Mouse (Mus musculus) ES-E14 (cell line): ENCODE data around the gene Isy1. TPM values are rescaled to one million over a fixed set of nuclear protein-coding genes. Genes with fewer than 3 reads are reported as not detected.

Experiments
- DNase-seq: peaks from one replicate; pipeline ENCODE4 v3.0.0-alpha.2; 2013; ENCODE audit warnings: low read depth, low spot score
- H3K27ac ChIP-seq: 2 replicates; pipeline ENCODE4 v1.5.1; 2012; ENCODE audit warnings: low read depth, mild to moderate bottlenecking, low read length, moderate library complexity, mixed read lengths; ENCODE audit not compliant: poor library complexity, insufficient read depth, severe bottlenecking
- H3K36me3 ChIP-seq: 2 replicates; pipeline ENCODE4 v1.6.1; 2012; ENCODE audit warnings: mild to moderate bottlenecking, low read length, moderate library complexity, mixed read lengths; ENCODE audit not compliant: control insufficient read depth, poor library complexity, insufficient read depth, severe bottlenecking
- H3K4me1 ChIP-seq, 2 experiments: fragments of 150-350 bp in 1 of 2; sonication (generic) in 1 of 2; 2 replicates each; pipeline ENCODE4 v1.6.1; 2012; ENCODE audit warnings: low read length in 2 of 2, mild to moderate bottlenecking in 1 of 2, mixed read lengths in 1 of 2; ENCODE audit not compliant: control insufficient read depth in 2 of 2, insufficient read depth in 2 of 2, poor library complexity in 1 of 2
- H3K4me3 ChIP-seq, 2 experiments: fragments of 150-350 bp in 1 of 2; sonication (generic) in 1 of 2; 2 replicates each; pipeline ENCODE4 v1.5.1; 2012; ENCODE audit warnings: low read length in 2 of 2, low read depth in 1 of 2, mild to moderate bottlenecking in 1 of 2, mixed read lengths in 1 of 2; ENCODE audit not compliant: insufficient read depth in 1 of 2, poor library complexity in 1 of 2, severe bottlenecking in 1 of 2
- H3K9ac ChIP-seq: 2 replicates; pipeline ENCODE4 v1.6.1; 2012; ENCODE audit warnings: low read depth, mild to moderate bottlenecking, low read length, mixed read lengths; ENCODE audit not compliant: poor library complexity, insufficient read depth, severe bottlenecking
- H3K9me3 ChIP-seq: fragments of 150-350 bp; sonication (generic); 2 replicates; pipeline ENCODE4 v1.6.1; 2012; ENCODE audit warnings: low read depth, mild to moderate bottlenecking, low read length; ENCODE audit not compliant: control insufficient read depth, insufficient read depth
- CHD2 ChIP-seq: IDR thresholded peaks from 2 replicates; pipeline ENCODE4 v1.6.1; 2014; ENCODE audit warnings: mild to moderate bottlenecking, low read depth, low read length, inconsistent platforms
- HCFC1 ChIP-seq: IDR thresholded peaks from 2 replicates; pipeline ENCODE4 v1.6.1; 2012; ENCODE audit warnings: low read length, inconsistent platforms, borderline replicate concordance; ENCODE audit not compliant: insufficient read depth
- MAFK ChIP-seq: IDR thresholded peaks from 2 replicates; pipeline ENCODE4 v1.6.1; 2014; ENCODE audit warnings: mild to moderate bottlenecking, low read depth, low read length, inconsistent platforms; ENCODE audit not compliant: insufficient read depth
- ZC3H11A ChIP-seq: IDR thresholded peaks from 2 replicates; pipeline ENCODE4 v1.6.1; 2012; ENCODE audit warnings: low read depth, mild to moderate bottlenecking, inconsistent platforms, low read length, borderline replicate concordance
- ZNF384 ChIP-seq: IDR thresholded peaks from 2 replicates; pipeline ENCODE4 v1.6.1; 2012; ENCODE audit warnings: low read depth, low read length, inconsistent platforms
- in situ Hi-C, 2 experiments: fragments of 600-800 bp; cut with MboI; formaldehyde crosslinking; loops; one replicate each; pipeline ENCODE4 v1.15.1; 2025; ENCODE audit warnings: low sequenced_read_pairs in 2 of 2, inconsistent platforms in 1 of 2; ENCODE audit not compliant: unreplicated experiment in 2 of 2
- total RNA-seq: library from RNA; depleted of rRNA; stranded (reverse); fragments of 300-350 nt; gene quantifications from 2 replicates; pipeline ENCODE4 v1.2.3, GENCODE M21; 2012

Gene Isy1
- total RNA-seq, 1 experiment: 48.8 TPM

DNA sequence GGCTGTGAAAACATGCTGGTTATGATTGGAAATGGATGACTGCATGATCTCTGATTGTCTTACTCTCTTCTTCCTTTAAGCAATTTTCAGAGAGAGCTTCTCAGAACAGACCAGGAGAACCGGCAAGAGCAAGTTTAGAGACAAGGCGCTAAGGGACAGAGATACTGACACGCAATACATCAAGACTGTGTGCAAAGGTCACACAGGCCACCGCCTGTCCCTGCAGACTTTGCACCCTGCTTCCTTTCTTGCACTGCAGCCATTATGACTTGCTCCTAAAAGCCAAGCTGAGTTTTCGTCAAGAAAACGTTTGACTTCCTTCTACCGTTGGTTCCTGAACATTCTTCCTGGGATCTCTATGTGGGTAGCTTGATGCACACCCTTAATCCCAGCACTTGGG is 37.0 kb upstream of the Isy1 start:
- in situ Hi-C loops: no loop called here
- Histone ChIP-seq H3K4me1 (peaks cover 0 to 3% of the 10 kb centered on the region in 2 experiments; a peak in 2 of 4 replicates), H3K36me3 (no peaks in the 10 kb centered on the region), H3K27ac (no peak overlapping the region), H3K9ac (no peak overlapping the region), H3K4me3 (no peak overlapping the region), H3K9me3 (no peaks in the 10 kb centered on the region)
- DNase-seq: no peak
- TF ChIP-seq ZC3H11A (no peak), HCFC1 (no peak), MAFK (no peak), CHD2 (no peak), ZNF384 (no peak)

DNA sequence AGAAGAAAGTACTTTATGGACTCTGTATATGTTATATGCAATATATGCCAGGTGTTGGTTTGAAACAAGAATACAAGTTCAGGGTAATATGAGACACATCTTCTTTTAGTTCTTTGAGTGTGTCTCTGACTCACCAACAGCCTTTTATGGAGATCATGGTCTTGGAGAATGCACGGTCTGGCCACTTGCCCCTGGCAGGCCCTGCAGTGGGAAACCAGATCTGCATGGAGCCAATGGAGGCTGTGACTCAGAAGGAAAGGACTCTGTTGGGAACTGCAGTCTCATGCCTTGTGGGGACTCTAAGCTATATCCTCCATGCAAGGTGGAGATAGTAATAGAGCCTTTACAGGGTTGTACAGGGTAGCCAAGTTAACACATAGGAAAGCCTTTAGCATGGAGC is 36.5 kb upstream of the Isy1 start:
- in situ Hi-C loops: no loop called here
- Histone ChIP-seq H3K4me3 (no peak overlapping the region), H3K36me3 (no peaks in the 10 kb centered on the region), H3K9ac (no peak overlapping the region), H3K27ac (no peak overlapping the region), H3K4me1 (peaks cover 0 to 3% of the 10 kb centered on the region in 2 experiments; a peak in 2 of 4 replicates), H3K9me3 (no peaks in the 10 kb centered on the region)
- DNase-seq: no peak
- TF ChIP-seq HCFC1 (no peak), MAFK (no peak), ZNF384 (no peak), CHD2 (no peak), ZC3H11A (no peak)

- Histone ChIP-seq H3K9me3 (no peaks in the 10 kb centered on the region), H3K27ac (no peak overlapping the region), H3K36me3 (no peaks in the 10 kb centered on the region), H3K4me1 (peaks cover 0 to 3% of the 10 kb centered on the region in 2 experiments; a peak in 2 of 4 replicates), H3K9ac (no peak overlapping the region), H3K4me3 (no peak overlapping the region)
- in situ Hi-C loops: no loop called here
- no peak for DNase-seq
- TF ChIP-seq MAFK: no peak
- TF ChIP-seq CHD2: no peak
- TF ChIP-seq HCFC1: no peak
- TF ChIP-seq ZNF384: no peak
- TF ChIP-seq ZC3H11A: no peak
Measured at GRCm38 (mm10) chr6:87873963-87874362, 35.4 kb upstream of the Isy1 start.

DNA sequence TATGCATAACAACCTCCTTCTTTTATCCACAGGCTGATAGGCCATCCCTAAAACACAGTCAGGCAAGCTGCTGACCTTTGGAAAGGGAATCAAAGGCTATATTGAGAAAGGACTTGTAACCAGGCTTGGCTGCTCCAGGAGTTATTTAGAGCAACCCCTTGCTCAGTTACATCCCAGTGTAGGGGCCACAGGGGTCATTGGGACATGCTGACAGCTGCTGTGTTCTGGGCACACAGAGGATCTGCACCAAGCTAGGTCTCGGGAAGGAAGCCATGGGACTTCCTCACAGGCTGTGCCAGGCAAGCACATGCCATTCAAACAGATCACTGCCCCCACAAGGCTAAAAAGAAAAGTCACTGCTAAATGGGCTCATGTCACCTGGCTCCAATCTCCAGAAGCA is 34.5 kb upstream of the Isy1 start:
- in situ Hi-C loops: no loop called here
- peaks cover 0 to 3% of the 10 kb centered on the region in 2 experiments; a peak in 2 of 4 replicates for H3K4me1 ChIP-seq
- no peak for DNase-seq
- no peak overlapping the region for H3K9ac ChIP-seq
- TF ChIP-seq ZNF384: no peak
- no peak for TF ChIP-seq CHD2
- no peak for TF ChIP-seq HCFC1
- no peak for TF ChIP-seq MAFK
- no peak for TF ChIP-seq ZC3H11A
- H3K9me3 ChIP-seq: no peaks in the 10 kb centered on the region
- H3K4me3 ChIP-seq: no peak overlapping the region
- H3K27ac ChIP-seq: no peak overlapping the region
- no peaks in the 10 kb centered on the region for H3K36me3 ChIP-seq

GRCm38 (mm10) chr6:87871240-87871639 is 32.6 kb upstream of the Isy1 start:
- Histone ChIP-seq H3K4me3 (no peak overlapping the region), H3K36me3 (no peaks in the 10 kb centered on the region), H3K9ac (no peak overlapping the region), H3K4me1 (peaks cover 0 to 3% of the 10 kb centered on the region in 2 experiments; a peak in 1 of 4 replicates), H3K27ac (no peak overlapping the region), H3K9me3 (no peaks in the 10 kb centered on the region)
- DNase-seq: no peak
- in situ Hi-C loops: no loop called here
- TF ChIP-seq ZC3H11A (no peak), MAFK (no peak), HCFC1 (no peak), CHD2 (no peak), ZNF384 (no peak)
